Mouse (Mus musculus): ENCODE results near the gene Map3k9.

GRCm38 (mm10) chr12:81690751-81691150 lies 90.2 kb downstream of the Map3k9 start:
- TF ChIP-seq CTCF (IDR thresholded peaks at IDR 0.05; ENCODE audit: low read depth, low read length): no peak
- TF ChIP-seq POLR2A (IDR thresholded peaks at IDR 0.05; ENCODE audit: extremely low read depth, insufficient read depth, low read length): no peak
